In genomic region chr7:114133957-114134356, GRCm38 (mm10) we compare ENCODE assay signal across 26 mouse cellular contexts. TPM values are rescaled to one million over a fixed set of nuclear protein-coding genes. Genes with fewer than 3 reads are reported as not detected.
DNase-seq lines count a peak whose midpoint lies in the region; ATAC-seq and TF ChIP-seq lines count a peak whose summit lies in the region.
"Had no signal": no experiment of that assay in that cellular context is flagged by ENCODE, and none has a peak within 500 bp of the region (broad histone marks: within the 10 kb centered on the region; RNA-seq: fewer than 3 reads in every experiment).

No protein-coding gene starts in this region.

- peaks cover 36% of the 10 kb centered on the region for H3K4me1 ChIP-seq in E14TG2a.4 (replicated peaks; ENCODE audit: low read depth, low read length)
- no peaks in the 10 kb centered on the region for H3K4me1 ChIP-seq in hindbrain, embryonic 11.5 days (replicated peaks; ENCODE audit: control insufficient read depth, insufficient read depth, low read length)
- H3K4me1 ChIP-seq: embryonic facial prominence, embryonic 12.5 days had no signal

- H3K4me3 ChIP-seq in E14TG2a.4 (replicated peaks; ENCODE audit: low read length) = 0 out of 2 replicates have a peak overlapping the region, but pooled peaks have one; percentile 2
- H3K4me3 ChIP-seq in hindbrain, embryonic 11.5 days (ENCODE audit: low read depth, low read length) = no peak overlapping the region
- H3K4me3 ChIP-seq: embryonic facial prominence, embryonic 10.5 days; embryonic facial prominence, embryonic 12.5 days; forebrain, embryonic 10.5 days; forebrain, embryonic 12.5 days had no signal

- DNase-seq in ES-CJ7 (ENCODE audit: low read depth, low spot score) (peak; percentile 79), R1 (ENCODE audit: low read depth, low spot score) (peak; percentile 69), ZHBTc4 (ENCODE audit: low read depth, low spot score) (peak; percentile 55)
- DNase-seq in hindbrain, embryonic 11.5 days (ENCODE audit: low spot score) = no peak
- DNase-seq in kidney, postnatal 25 days = no peak
- DNase-seq: adrenal gland, adult 2 months; adrenal gland, postnatal 10 days; adrenal gland, postnatal 25 days; B cell, adult 2 months; cerebellum, adult 11-12 months; cerebellum, adult 2 months; cerebellum, adult 9-10 months; cerebellum, postnatal 10 days; cerebellum, postnatal 25 days had no signal

- H3K27ac ChIP-seq in hindbrain, embryonic 11.5 days (ENCODE audit: low read depth, low read length) = no peak overlapping the region
- H3K27ac ChIP-seq: embryonic facial prominence, embryonic 10.5 days; embryonic facial prominence, embryonic 12.5 days; forebrain, embryonic 10.5 days; forebrain, embryonic 12.5 days had no signal

- ATAC-seq in hindbrain, embryonic 11.5 days (ENCODE audit: low FRiP score) = no peak
- ATAC-seq in erythroid progenitor cell, adult 5-6 weeks (replicated peaks; ENCODE audit: low FRiP score, poor library complexity, severe bottlenecking) = no peak
- ATAC-seq: CD4-positive, CD25-positive, alpha-beta regulatory T cell, adult 4 months; forebrain, embryonic 14.5 days; forebrain, embryonic 16.5 days; Patski had no signal

- H3K4me2 ChIP-seq in hindbrain, embryonic 11.5 days (replicated peaks; ENCODE audit: low read depth, low read length) = no peak overlapping the region
- H3K4me2 ChIP-seq: embryonic facial prominence, embryonic 12.5 days; forebrain, embryonic 12.5 days had no signal

- no peak overlapping the region for H3K9ac ChIP-seq in hindbrain, embryonic 11.5 days (ENCODE audit: low read depth, low read length)
- H3K9ac ChIP-seq: embryonic facial prominence, embryonic 12.5 days; forebrain, embryonic 12.5 days had no signal

- no peaks in the 10 kb centered on the region for H3K36me3 ChIP-seq in E14TG2a.4 (ENCODE audit: insufficient read depth, low read length)
- H3K36me3 ChIP-seq in hindbrain, embryonic 11.5 days (ENCODE audit: control insufficient read depth, insufficient read depth, low read length) = no peaks in the 10 kb centered on the region
- H3K36me3 ChIP-seq: embryonic facial prominence, embryonic 10.5 days; embryonic facial prominence, embryonic 12.5 days; forebrain, embryonic 10.5 days; forebrain, embryonic 12.5 days; G1E had no signal

- 15% methylated on average over 4 of the region's 5 CpGs for WGBS in hindbrain, embryonic 11.5 days

- no peaks in the 10 kb centered on the region for H3K9me3 ChIP-seq in E14TG2a.4 (ENCODE audit: low read length)
- H3K9me3 ChIP-seq in hindbrain, embryonic 11.5 days (ENCODE audit: control insufficient read depth, low read length) = no peaks in the 10 kb centered on the region
- H3K9me3 ChIP-seq: embryonic facial prominence, embryonic 10.5 days; embryonic facial prominence, embryonic 12.5 days; forebrain, embryonic 10.5 days; forebrain, embryonic 12.5 days; G1E had no signal

- peaks cover 8% of the 10 kb centered on the region; the same call in 1 of the 2 replicates for H3K27me3 ChIP-seq in E14TG2a.4 (ENCODE audit: insufficient read depth, low read length)
- no peaks in the 10 kb centered on the region for H3K27me3 ChIP-seq in hindbrain, embryonic 11.5 days (ENCODE audit: control insufficient read depth, insufficient read depth, low read length)
- H3K27me3 ChIP-seq: CH12.LX; embryonic facial prominence, embryonic 12.5 days; forebrain, embryonic 12.5 days; Patski had no signal

- no peak for TF ChIP-seq CTCF in E14TG2a.4 (conservative IDR thresholded peaks at IDR 0.05; ENCODE audit: low read length)

RNA-seq across cellular contexts. Expression of gene Rras2, which starts 16.4 kb away (rescaled TPM):
- 24.3 and 26.7 TPM in 2 replicates for polyA plus RNA-seq in hindbrain, embryonic 11.5 days (2014; fragmentation: Nextera tagmentation; extraction: Ambion mirVana)
- 1.7 and 6.1 TPM in 2 replicates for total RNA-seq in erythroid progenitor cell, adult 5-6 weeks (2015; ENCODE audit: low replicate concordance)
- total RNA-seq in erythroid progenitor cell, adult 5-6 weeks (2017; ENCODE audit: low replicate concordance) = 0.98 and 1.2 TPM in 2 replicates
- polyA plus RNA-seq: G1E had no signal

Comparison
In these comparisons a context has a peak if more than half of its experiments do, and no peak if none do; other contexts are left out.
1. DNase-seq: peak in ES-CJ7 (single experiment), R1 (single experiment) and ZHBTc4 (single experiment); none in hindbrain, embryonic 11.5 days (single experiment) and kidney, postnatal 25 days (0 of 2).